Mouse (Mus musculus) G1E (cell line): ENCODE data around the gene Dkk2.

Experiments used
- CTCF ChIP-seq: IDR thresholded peaks from 2 replicates; pipeline ENCODE4 v1.5.1; 2012; ENCODE audit warnings: low read depth, low read length, inconsistent platforms, mixed read lengths
- POLR2AphosphoS5 ChIP-seq: IDR thresholded peaks from 2 replicates; pipeline ENCODE4 v1.6.1; 2012; ENCODE audit warnings: low read depth, low read length, inconsistent platforms; ENCODE audit not compliant: insufficient replicate concordance
- TAL1 ChIP-seq: conservative IDR thresholded peaks from 2 replicates; pipeline ENCODE4 v1.6.1; 2012; ENCODE audit warnings: low read depth, low read length, inconsistent platforms, mixed read lengths

DNA sequence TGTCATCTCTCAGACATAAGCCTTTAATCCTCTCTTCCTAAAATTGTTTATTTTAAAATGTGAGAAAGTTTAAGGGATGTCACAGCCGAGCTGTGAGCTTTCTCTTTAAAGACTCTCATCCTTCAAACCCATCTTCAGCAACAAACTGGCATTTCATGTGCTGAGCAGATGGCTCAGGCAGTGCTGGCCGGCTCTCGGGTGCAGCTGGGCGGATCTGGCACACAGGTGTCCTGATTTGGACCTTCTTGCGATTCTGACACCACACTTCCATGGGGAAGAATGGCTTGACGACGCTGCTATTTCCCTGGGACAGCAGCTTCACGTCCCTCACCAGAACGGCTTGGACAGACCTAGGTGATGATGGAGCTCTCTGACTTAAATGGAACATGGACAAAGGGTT lies 17.9 kb downstream of the Dkk2 start:
- TF ChIP-seq POLR2AphosphoS5 (no peak), CTCF (no peak), TAL1 (no peak)
